Mouse (Mus musculus) lung, postnatal 0 days (tissue): Measurements from ENCODE around the gene Pth2.

Source experiments
- CTCF ChIP-seq: IDR thresholded peaks from 2 replicates; pipeline ENCODE4 v1.5.1; 2016; ENCODE audit warnings: antibody characterized with exemption, mild to moderate bottlenecking
- EP300 ChIP-seq: IDR thresholded peaks from 2 replicates; pipeline ENCODE4 v1.6.1; 2016; ENCODE audit warnings: antibody characterized with exemption, mild to moderate bottlenecking, control low read depth

DNA sequence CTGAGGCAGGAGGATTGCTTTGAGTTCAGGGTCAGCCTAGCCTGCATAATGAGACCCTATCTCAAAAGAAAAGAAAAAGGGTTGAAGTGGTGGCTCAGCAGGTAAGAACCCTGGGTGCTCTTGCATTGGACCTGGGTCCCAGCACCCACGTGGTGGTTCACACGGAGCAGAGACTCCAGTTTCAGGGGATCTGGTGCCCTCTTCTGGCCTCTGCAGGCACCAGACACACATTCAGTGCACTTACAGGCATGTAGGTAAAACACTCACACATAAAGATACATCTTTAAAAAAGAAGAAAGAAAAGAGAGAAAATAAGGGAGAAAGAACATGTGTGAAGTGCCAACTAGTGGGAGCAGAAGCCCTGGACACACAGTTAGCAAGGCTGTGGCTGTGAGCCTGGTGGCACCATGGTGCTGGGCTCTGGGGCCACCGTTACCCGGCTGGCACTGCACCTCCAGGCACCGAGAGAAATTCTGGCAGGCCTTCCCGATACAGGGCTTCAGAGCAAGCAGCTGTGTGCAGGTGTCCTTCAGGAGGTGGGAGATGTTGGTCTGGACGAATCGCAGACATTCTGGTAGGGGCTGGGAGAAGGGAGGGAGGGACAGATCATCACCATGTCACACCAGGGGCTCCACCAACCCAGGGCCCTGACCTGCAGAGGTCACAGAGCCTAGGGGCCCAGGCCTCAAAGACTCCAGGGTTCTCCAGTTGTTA is 47.2 kb upstream of the Pth2 start:
- TF ChIP-seq CTCF, result peak; percentile 29
- TF ChIP-seq EP300, result no peak
